Mouse (Mus musculus): Measurements from ENCODE around the gene Ppp1r3c. TPM values are rescaled to one million over a fixed set of nuclear protein-coding genes. Genes with fewer than 3 reads are reported as not detected.

The Ppp1r3c gene
- total RNA-seq, 2 experiments from 2014 or later = 54.8 to 70.0 TPM

- no peak for DNase-seq (ENCODE audit: low spot score in 2 of 2)
- Histone ChIP-seq H3K4me3 (no peak overlapping the region), H3K27ac (peak overlapping the region; percentile 78)
- no peak for TF ChIP-seq CTCF (conservative IDR thresholded peaks at IDR 0.05)
Measured at GRCm38 (mm10) chr19:36706195-36706594, 30.3 kb downstream of the Ppp1r3c start.

GRCm38 (mm10) chr19:36705286-36706146 is 30.9 kb downstream of the Ppp1r3c start:
- DNase-seq (ENCODE audit: low spot score in 2 of 2) = peak; percentile 14 to 52

GRCm38 (mm10) chr19:36704763-36705162 is 31.7 kb downstream of the Ppp1r3c start:
- TF ChIP-seq CTCF (conservative IDR thresholded peaks at IDR 0.05) = no peak
- DNase-seq (ENCODE audit: low spot score in 2 of 2) = peak in 1 of 2 experiments; percentile 5
- Histone ChIP-seq H3K4me3 (peak overlapping the region; percentile 41), H3K27ac (peak overlapping the region; percentile 77)

More at GRCm38 (mm10) chr19:36705286-36706146, 30.9 kb downstream of the Ppp1r3c start:
- H3K4me3 ChIP-seq = peak overlapping the region; percentile 41
- H3K27ac ChIP-seq = peak overlapping the region; percentile 78
- no peak for TF ChIP-seq CTCF (conservative IDR thresholded peaks at IDR 0.05)

- Histone ChIP-seq H3K4me3 (no peak overlapping the region), H3K27ac (peak overlapping the region; percentile 79)
- peak in 1 of 2 experiments; percentile 7 for DNase-seq (ENCODE audit: low spot score in 2 of 2)
- no peak for TF ChIP-seq CTCF (conservative IDR thresholded peaks at IDR 0.05)
Measured at GRCm38 (mm10) chr19:36701809-36702622, 34.4 kb downstream of the Ppp1r3c start.

- Histone ChIP-seq H3K27ac (peak overlapping the region; percentile 79), H3K4me3 (no peak overlapping the region)
- DNase-seq (ENCODE audit: low spot score in 2 of 2) = peak in 1 of 2 experiments; percentile 7
- TF ChIP-seq CTCF (conservative IDR thresholded peaks at IDR 0.05) = no peak
Measured at GRCm38 (mm10) chr19:36701366-36701765, 35.1 kb downstream of the Ppp1r3c start.

GRCm38 (mm10) chr19:36700937-36701336 is 35.5 kb downstream of the Ppp1r3c start:
- Histone ChIP-seq H3K27ac (peak overlapping the region; percentile 79), H3K4me3 (no peak overlapping the region)
- peak in 1 of 2 experiments; percentile 7 for DNase-seq (ENCODE audit: low spot score in 2 of 2)
- no peak for TF ChIP-seq CTCF (conservative IDR thresholded peaks at IDR 0.05)

- Histone ChIP-seq H3K27ac (no peak overlapping the region), H3K4me3 (no peak overlapping the region)
- TF ChIP-seq CTCF (conservative IDR thresholded peaks at IDR 0.05) = no peak
- peak in 1 of 2 experiments; percentile 4 for DNase-seq (ENCODE audit: low spot score in 2 of 2)
Measured at GRCm38 (mm10) chr19:36699151-36699550, 37.3 kb downstream of the Ppp1r3c start.

GRCm38 (mm10) chr19:36698200-36698599 is 38.3 kb downstream of the Ppp1r3c start:
- TF ChIP-seq CTCF (conservative IDR thresholded peaks at IDR 0.05) = no peak
- no peak overlapping the region for H3K27ac ChIP-seq
- no peak for DNase-seq (ENCODE audit: low spot score in 2 of 2)
- H3K4me3 ChIP-seq = no peak overlapping the region

- peak overlapping the region; percentile 82 for H3K27ac ChIP-seq
- peak; percentile 27 to 46 for DNase-seq (ENCODE audit: low spot score in 2 of 2)
- TF ChIP-seq CTCF (conservative IDR thresholded peaks at IDR 0.05) = no peak
- H3K4me3 ChIP-seq = no peak overlapping the region
Measured at GRCm38 (mm10) chr19:36696601-36697122, 39.8 kb downstream of the Ppp1r3c start.

GRCm38 (mm10) chr19:36693530-36693929 is 42.9 kb downstream of the Ppp1r3c start:
- Histone ChIP-seq H3K27ac (no peak overlapping the region), H3K4me3 (no peak overlapping the region)
- no peak for DNase-seq (ENCODE audit: low spot score in 2 of 2)
- TF ChIP-seq CTCF (conservative IDR thresholded peaks at IDR 0.05) = no peak

GRCm38 (mm10) chr19:36691941-36692340 is 44.5 kb downstream of the Ppp1r3c start:
- H3K27ac ChIP-seq = no peak overlapping the region
- no peak for DNase-seq (ENCODE audit: low spot score in 2 of 2)
- no peak for TF ChIP-seq CTCF (conservative IDR thresholded peaks at IDR 0.05)
- no peak overlapping the region for H3K4me3 ChIP-seq

- Histone ChIP-seq H3K4me3 (no peak overlapping the region), H3K27ac (no peak overlapping the region)
- DNase-seq (ENCODE audit: low spot score in 2 of 2) = no peak
- TF ChIP-seq CTCF (conservative IDR thresholded peaks at IDR 0.05) = no peak
Measured at GRCm38 (mm10) chr19:36691245-36691644, 45.2 kb downstream of the Ppp1r3c start.

- H3K27ac ChIP-seq = peak overlapping the region; percentile 77
- no peak overlapping the region for H3K4me3 ChIP-seq
- DNase-seq (ENCODE audit: low spot score in 2 of 2) = no peak
- TF ChIP-seq CTCF (conservative IDR thresholded peaks at IDR 0.05) = no peak
Measured at GRCm38 (mm10) chr19:36689205-36689604, 47.2 kb downstream of the Ppp1r3c start.

All from layer of hippocampus, adult 2 months (tissue).